Mouse (Mus musculus) lung, postnatal 36 days (tissue): ENCODE measurements around the gene Olfr1026.

Experiments used
- DNase-seq: peaks from one replicate; pipeline ENCODE4 v3.0.0; 2022; ENCODE audit warnings: mixed read lengths

Gene Olfr1026

DNA sequence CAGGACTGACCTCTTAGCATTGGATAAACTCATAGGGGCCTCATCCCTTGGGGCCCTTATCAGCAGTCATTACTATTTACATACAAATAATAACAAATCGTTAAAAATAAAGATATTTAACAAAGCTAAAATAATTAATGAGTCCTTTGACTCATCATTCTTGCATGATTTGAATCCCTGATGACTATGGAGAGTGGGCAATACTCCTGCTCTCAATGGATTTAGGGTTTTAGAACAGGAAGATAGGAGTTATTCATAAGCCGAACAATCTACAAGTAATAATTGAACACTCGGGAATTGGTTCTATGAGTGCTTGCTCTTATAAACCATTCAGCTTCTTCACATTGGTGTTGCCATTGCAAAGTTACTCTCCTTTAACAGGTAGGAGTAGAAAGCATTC is at the start of gene Olfr1026:
TSS of gene Olfr1026 (plus strand) at position 301 of the 400 bp plus-strand sequence.
- DNase-seq = no peak

DNA sequence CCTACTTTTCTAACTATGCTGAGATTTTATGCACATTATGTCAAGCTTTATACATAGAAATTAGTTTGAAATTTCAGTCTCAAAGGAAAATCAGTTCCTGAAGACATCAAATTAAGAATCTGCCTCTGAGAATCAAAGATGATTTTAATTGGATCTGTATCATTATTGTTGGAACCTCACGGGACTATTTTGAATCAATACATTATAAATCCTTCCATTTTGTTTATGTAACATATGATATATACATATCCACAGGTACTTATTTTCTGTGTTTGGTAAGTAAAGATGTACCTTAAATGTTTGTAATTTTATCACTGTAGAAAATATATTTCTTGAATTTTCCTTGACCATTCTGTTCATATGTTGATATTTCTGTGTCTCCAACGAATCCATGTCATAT is 36.0 kb upstream of the Olfr1026 start, which contains the start of gene Olfr1023:
TSS of gene Olfr1023 (plus strand) at position 301 of the 400 bp plus-strand sequence.
- DNase-seq = no peak

DNA sequence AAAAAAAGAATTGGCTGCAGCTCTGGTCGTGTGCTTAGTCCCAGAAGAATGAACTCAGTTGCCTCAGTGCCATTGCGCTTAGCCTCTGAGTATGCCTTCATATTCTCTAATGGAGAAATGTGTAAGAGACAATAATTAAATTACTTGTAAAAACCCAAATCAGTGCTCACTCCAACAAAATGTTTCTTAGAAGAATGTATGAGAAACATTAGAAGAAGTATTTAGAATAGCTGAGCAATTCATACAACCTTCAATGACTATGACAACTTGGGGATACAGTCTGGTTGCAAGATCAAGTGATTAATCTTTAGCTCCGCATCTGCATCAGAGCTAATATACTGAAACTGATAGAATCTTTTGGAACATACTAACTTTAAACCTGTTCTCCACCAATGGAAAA is 16.4 kb upstream of the Olfr1026 start, which contains the start of gene Olfr1024:
TSS of gene Olfr1024 (minus strand) at position 101 of the 400 bp plus-strand sequence.
- DNase-seq = no peak

DNA sequence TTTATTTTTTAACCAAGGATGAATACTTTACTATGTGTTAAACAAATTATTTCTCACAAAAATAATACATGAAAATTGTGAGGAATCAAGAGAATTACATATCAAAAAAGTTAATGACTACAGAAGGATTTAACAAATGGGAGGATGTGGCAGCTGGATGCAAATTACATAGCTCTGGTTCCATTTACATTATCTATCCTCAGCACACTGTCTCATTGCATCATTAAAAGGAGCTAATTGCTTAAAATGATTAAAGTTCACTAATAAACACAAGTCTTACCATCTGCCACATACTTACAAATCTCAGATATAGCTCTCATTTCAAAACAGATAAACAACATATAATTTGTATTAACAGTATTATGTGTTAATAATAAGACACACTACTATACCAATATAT is 8.2 kb upstream of the Olfr1026 start:
- no peak for DNase-seq

DNA sequence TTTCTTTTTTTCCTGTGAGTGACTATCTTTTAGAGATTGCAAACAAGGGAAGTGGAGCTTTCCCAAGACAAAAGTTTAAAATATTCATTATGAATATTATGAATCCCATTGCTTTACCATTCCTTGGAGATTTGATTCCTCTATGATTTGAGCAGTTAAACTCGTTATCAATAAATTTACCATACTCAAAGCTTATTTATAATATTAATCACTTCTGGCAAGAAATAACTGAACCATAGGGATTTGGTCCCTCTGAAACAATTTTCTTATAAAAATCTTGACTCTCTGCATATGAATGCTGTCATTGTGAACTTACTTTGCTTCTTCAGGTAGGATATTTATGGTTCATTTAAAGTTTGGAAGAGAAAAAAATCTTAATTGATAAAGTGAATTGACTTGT is 6.5 kb upstream of the Olfr1026 start, which contains the start of gene Olfr1025-ps1:
TSS of gene Olfr1025-ps1 (plus strand) at position 301 of the 400 bp plus-strand sequence.
- DNase-seq = no peak

DNA sequence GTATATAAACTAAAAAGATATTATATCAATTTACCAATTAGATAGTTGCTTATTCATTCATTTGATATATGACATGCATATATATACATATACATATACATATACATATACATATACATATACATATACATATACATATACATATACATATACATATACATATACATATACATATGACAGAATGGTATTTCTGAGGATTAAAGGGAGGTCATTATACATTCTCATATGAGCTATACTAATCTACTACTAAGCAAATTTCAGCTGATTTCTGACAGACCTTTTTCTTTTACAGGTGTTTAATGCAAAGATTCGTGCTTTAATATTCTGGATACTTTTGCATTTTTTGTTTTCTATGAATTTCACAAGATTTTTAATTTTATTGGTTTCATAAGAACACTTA is 28.8 kb downstream of the Olfr1026 start, which contains the start of gene Olfr1028:
TSS of gene Olfr1028 (plus strand) at position 301 of the 400 bp plus-strand sequence.
- DNase-seq = no peak

DNA sequence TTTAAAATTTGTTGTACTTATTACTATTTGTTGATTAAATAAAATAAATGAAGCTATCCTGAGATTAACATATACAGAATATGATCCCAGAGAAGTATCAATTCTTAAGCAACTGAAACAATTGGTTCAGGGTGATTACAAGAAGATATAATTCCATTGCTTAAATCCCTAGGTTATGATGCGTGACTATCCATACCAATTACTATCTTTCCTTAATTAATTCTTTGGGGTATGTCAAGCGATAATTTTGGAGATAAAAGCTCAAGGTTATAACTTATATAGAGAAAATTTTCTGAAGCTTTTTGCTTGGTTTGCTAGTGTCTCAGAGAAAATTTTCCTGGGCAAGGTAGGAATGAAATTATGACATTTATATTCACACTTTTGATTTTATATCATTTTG is 52.2 kb downstream of the Olfr1026 start, which contains the start of gene Olfr1029:
TSS of gene Olfr1029 (plus strand) at position 301 of the 400 bp plus-strand sequence.
- no peak for DNase-seq
